Mouse (Mus musculus): Measurements from ENCODE around the gene Rln3.
A peak's percentile ranks its signal among the peaks of the same experiment; 100 is the strongest.

The Rln3 gene

DNA sequence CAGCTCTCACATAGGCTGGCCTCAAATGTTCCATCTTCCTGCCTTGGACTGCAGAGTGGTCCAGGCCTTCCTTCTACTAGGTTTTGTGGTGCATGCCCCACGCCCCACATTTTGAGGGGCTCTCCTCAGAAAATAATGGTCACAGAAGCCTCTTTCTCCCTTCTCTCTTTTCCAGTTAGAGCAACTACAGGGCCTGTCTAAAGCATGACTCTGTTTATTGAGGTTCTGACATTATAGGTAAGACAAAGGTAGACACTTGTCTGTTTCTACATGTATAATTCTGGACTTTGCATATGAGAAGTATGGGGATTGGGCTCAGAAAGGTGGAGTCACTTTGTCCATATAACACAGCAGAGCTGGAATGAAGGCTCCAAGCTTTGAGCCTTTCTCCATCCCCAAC lies 20.2 kb upstream of the Rln3 start, which contains the start of gene Gm10643:
Gene Gm10643, minus strand, starts transcription at position 101 of the 400 bp plus-strand sequence.
- no peak for DNase-seq

GRCm38 (mm10) chr8:84063861-84064610 lies 19.2 kb upstream of the Rln3 start:
- DNase-seq, result no peak

GRCm38 (mm10) chr8:84060245-84060644 lies 15.4 kb upstream of the Rln3 start:
- DNase-seq, result no peak

DNA sequence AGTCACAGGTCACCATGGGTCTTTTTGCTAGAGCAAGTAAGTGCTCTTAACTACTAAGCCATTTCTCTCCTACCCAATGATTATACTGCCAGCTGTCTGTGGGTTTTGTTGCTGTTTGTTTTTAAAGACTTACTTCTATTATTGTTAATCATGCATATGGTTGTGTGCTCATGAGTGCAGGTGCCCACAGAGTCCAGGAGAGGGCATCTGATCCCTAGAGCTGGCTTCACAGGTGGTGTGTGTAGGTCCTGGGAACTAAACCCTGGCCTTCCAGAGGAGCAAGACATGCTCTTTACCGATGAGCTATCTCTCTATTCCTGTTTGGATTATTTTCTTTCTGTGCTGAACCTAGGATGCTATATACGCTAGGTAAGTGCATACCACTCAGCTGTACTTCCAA lies 14.4 kb upstream of the Rln3 start:
- no peak for DNase-seq

DNA sequence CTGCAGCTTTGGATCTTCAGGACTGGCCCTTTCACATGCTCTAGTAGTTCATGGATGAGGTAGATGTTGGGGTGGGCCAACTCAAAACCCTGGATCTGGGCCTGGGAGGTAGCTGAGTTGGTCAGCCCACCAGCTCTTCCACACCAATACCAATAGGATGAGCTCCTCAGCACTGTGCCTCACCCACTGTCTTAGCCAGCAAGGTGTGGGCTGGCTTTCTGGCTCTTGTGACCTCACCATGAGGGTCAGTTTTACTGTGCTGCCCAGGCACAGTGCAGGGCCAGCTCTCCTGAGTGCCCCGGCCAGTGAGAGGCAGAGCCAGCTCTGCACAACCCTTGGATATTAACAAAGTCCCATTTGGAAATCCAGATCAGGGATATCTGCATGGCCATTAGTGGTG lies 13.0 kb upstream of the Rln3 start:
- DNase-seq, result no peak

DNA sequence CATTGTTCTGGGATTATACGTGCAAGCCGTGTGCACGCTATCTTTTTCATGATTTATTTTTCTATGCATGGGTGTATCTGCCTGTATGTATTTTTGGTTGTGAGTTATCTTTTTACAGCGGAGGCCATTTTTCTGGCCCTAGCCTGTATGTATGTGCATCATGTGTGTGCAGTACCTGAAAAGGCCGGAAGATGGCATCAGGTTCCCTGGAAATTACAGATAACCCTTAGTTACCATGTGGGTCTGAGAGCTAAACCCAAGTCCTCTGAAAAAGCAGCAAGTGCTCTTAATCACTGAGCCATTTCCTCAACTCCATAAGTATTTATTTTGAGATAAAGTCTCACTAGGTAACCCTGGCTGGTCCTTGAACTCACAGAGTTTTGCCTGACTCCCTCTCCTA lies 8.4 kb upstream of the Rln3 start:
- DNase-seq, result no peak

DNA sequence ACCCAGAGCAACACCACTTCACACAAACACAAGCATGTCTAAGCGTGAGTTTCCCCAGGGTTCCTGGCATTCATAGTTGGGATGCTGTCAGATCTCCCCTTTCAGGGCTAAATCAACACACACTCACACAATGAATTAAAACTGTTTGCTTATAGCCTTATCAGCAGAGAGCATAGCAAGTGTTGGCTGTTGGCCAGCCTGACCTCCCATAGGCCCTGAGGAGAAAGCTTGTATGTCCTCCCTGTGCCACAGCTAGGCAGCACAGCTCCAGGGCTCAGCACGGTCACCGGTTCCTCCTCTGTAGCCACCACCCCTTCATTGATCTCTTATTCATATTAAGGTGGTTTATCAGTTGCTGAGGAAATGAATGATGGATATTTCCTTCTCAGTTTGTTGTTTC lies 7.9 kb upstream of the Rln3 start:
- DNase-seq, result no peak

DNA sequence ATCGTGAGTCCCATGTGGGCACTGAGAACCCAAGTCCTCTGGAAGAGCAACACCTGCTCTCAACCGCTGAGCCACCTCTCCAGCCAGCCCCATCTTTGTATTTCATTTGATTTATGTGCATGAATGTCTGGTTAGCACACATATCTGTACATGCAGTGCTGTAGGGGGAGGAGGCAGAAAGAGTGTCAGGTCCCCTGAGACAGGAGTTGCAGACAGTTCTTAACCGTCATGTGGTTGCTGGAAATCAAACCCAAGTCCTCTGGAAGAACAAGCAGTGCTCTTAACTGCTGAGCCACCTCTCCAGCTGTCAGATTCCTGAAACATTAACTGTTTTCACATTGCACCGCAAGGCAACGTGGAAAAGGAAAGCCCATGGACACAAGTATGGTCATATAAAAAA lies 3.4 kb upstream of the Rln3 start:
- DNase-seq, result no peak

- DNase-seq, result no peak
Measured at GRCm38 (mm10) chr8:84046505-84046904, 1.7 kb upstream of the Rln3 start.

DNA sequence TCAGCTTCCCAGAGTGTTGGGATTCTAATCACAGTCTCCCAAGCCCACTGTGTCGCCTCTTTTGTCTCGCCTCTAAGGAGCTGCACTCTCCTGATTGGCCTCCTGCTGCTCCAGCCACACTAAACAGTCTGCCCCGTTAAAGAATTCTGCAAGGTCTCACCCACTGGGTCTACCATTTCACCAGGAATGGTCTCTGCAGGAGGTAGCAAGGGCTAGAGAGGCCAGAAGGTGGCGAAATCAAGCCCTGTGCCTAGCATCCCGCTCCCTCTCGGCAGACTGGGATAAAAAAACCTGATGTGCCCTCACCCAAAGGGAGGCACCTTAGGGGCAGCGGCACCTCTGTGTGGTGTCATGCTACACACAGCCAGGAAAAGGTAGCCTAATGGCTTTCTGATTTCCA lies 697 bp downstream of the Rln3 start:
- DNase-seq, result no peak

DNA sequence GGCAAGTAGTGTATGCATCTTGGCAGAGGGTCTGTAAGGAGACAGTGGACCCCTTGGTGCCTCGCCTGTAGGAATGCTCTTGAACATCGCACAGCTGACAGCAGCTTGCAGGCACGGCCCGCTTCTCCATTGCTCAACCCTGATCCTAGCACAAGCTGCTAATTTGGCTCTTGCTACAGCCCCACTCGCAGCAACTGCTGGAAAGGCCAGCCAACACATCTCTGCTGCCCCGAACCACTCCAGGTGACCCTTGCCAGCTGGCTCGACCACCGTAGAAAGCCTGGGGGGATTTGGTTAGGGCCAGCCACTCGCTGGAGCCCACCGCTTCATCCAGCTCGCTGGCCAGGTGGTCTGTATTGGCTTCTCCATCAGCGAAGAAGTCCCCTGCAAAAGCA lies 1.9 kb downstream of the Rln3 start:
- no peak for DNase-seq

DNA sequence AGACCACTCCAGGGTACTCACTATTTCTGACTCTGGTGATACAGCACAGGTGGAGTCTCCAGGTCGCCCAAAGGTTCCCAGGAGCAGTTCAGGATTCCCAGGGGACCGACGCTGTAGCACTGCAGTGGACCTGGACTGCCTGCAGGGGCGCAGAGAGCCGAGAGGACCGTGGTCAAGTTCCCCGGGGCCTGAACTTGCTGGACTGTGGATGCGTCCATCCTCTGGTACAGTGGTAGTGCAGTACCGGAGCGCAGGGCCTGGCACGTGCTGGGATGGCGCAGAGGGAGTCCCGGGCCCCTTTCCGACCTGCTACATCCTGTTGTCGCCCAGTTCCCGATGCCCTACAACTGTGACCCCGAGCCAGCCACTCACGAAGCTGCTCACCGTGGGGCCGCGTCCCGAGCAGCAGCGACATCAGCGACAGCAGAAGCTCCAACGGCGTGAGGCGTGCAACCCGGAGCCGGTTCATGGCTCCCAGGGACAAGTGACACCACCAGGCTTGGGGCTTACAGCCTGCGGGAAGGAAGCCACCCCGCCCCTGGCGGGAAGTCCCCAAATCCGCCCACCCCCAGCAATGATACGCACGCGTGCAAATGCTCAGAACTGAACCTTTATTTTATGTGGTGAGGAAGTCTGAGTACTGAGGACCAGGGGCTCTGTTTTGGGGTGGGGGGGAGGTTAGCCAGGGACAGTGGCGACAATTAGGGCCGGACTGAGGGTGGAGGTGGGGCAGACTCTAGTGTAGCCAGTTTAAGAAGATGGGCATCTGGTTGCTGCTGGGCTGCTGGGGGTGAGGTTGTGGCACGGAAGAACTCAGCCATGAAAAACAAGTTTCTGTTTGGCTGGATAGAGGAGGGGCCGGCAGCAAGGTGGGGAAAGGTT lies 2.5 kb downstream of the Rln3 start, which contains the start of gene Il27ra:
Gene Il27ra, minus strand, starts transcription at position 524 of the 882 bp plus-strand sequence.
- DNase-seq, result peak; percentile 53

GRCm38 (mm10) chr8:84039050-84039449 lies 5.8 kb downstream of the Rln3 start:
- DNase-seq, result peak; percentile 51

- peak; percentile 26 for DNase-seq
Measured at GRCm38 (mm10) chr8:84038015-84038414, 6.8 kb downstream of the Rln3 start.

- no peak for DNase-seq
Measured at GRCm38 (mm10) chr8:84032777-84033176, 12.0 kb downstream of the Rln3 start.

DNA sequence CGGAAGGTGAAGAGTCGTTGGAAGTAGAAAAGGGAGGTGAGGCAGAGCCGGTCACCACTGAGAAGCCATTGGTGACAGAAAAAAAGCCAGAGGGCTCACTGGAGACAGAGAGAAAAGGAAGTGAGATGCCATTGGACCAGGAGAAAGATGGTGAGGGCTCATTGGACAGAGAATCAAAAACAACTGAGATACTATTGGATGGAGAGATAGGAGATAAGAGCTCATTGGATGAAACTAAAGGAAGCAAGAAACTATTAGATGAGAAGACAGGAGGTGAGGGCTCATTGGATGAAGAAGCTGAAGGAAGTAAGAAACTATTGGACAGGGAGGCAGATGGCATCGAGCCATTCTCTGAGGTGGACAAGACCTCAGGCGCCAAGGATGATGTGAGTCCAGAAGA lies 15.5 kb downstream of the Rln3 start:
- DNase-seq, result no peak

DNA sequence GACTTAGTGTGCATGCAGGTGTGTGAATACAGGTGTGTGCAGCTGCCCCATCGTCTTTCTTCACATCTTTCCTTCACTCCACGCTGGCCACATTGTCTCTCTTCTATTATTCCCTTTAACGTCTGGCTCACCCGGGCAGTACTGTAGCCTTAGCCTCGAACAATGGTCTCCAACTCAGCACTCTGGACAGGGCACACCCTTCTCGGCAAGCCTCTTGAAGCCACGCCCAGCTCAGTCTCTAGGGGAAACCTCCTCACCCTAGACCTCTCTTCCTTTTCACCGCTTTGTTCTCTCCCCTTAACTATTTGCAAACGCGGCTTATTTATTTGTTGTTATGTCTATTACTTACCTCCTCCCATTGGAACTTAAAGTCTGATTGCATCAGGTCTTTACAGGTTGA lies 17.4 kb downstream of the Rln3 start:
- DNase-seq, result no peak

GRCm38 (mm10) chr8:84025863-84026262 lies 18.9 kb downstream of the Rln3 start:
- DNase-seq, result no peak

- DNase-seq, result peak; percentile 59
Measured at GRCm38 (mm10) chr8:84024171-84024570, 20.6 kb downstream of the Rln3 start.

GRCm38 (mm10) chr8:84023631-84024030 lies 21.2 kb downstream of the Rln3 start:
- DNase-seq, result peak; percentile 89

GRCm38 (mm10) chr8:84023085-84023484 lies 21.7 kb downstream of the Rln3 start:
- DNase-seq, result peak; percentile 89

DNA sequence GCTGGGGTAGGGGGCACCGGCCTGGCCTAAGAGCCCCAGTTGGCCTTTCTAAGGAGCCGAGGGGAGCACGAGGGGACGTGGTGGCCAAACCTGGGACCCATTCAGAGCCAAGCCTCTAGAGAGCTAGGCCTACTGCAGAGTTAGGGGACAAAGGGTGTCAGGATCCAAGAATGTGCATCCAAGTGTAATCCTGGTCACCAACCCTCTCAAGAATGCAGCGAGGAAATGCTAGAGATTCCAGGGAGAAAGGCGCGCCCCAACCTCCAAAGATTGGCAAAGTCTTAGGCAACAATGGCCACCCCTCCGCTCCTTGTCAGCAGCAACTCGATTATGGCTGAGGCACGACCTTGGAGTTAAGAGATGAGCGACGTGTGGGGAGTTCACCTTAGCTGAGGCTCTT lies 23.2 kb downstream of the Rln3 start:
- peak; percentile 38 for DNase-seq

- DNase-seq, result peak; percentile 89
Measured at GRCm38 (mm10) chr8:84021096-84021495, 23.7 kb downstream of the Rln3 start, which contains the start of gene Palm3. Gene Palm3 (plus strand): TSS chr8:84021471.

- no peak for DNase-seq
Measured at GRCm38 (mm10) chr8:84019738-84020137, 25.1 kb downstream of the Rln3 start.
